Mouse (Mus musculus): ENCODE data around the gene 2410004B18Rik.

DNA sequence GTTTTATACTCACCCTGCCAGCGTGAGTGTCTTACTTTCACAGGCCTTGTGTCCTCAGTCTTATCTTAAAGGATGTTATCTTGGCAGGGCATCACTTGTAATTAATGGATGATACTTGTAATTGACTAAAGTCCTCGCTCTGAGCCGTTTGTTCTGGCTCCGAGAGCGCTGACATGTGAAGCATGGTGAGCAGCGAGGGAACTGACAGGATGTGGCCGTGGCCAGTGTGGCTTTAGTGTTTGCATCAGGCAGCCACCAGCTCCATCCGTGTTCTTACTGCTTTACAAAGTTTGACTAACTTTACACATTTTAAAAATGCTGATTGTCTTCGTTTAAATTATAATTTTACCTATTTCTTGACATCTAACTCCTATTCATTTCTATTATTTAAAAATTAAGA is 4.0 kb upstream of the 2410004B18Rik start:
- TF ChIP-seq CTCF (IDR thresholded peaks at IDR 0.05; ENCODE audit: low read depth, low read length) (no peak), POLR2A (IDR thresholded peaks at IDR 0.05; ENCODE audit: borderline replicate concordance, low read depth, low read length) (no peak)

Data from bone marrow macrophage, adult 2 months (primary cell).